Mouse (Mus musculus): ENCODE measurements around the gene Lmod2. TPM values are rescaled to one million over a fixed set of nuclear protein-coding genes. Genes with fewer than 3 reads are reported as not detected.

Gene Lmod2
- polyA plus RNA-seq, 1 experiment from 2014 or later, result 19.9 TPM

- WGBS, result 79% methylated on average over 7 of the region's 7 CpGs
- H3K4me1 ChIP-seq, result peaks cover 3% of the 10 kb centered on the region; the same call in 1 of the 2 replicates
- no peak overlapping the region for H3K4me3 ChIP-seq
- peaks cover 4% of the 10 kb centered on the region for H3K36me3 ChIP-seq
- no peaks in the 10 kb centered on the region for H3K27me3 ChIP-seq (ENCODE audit: insufficient read depth, poor library complexity, severe bottlenecking)
- no peak overlapping the region for H3K27ac ChIP-seq
- no peak for DNase-seq (ENCODE audit: low spot score)
- no peaks in the 10 kb centered on the region for H3K9me3 ChIP-seq
Observed at GRCm38 (mm10) chr6:24651538-24651937, 54.0 kb downstream of the Lmod2 start.

Other genes with a start within 250 kb of the Lmod2 start
- 0.30 and 0.38 TPM in 2 replicates for gene Iqub, start 82.7 kb upstream of the Lmod2 start, polyA plus RNA-seq (2016; fragmentation: Nextera tagmentation; extraction: Ambion mirVana)
- 471 and 587 TPM in 2 replicates for gene Ndufa5, start 69.7 kb upstream of the Lmod2 start, polyA plus RNA-seq (2016; fragmentation: Nextera tagmentation; extraction: Ambion mirVana)
- not detected in 2 replicates for gene Asb15, start 69.6 kb upstream of the Lmod2 start, polyA plus RNA-seq (2016; fragmentation: Nextera tagmentation; extraction: Ambion mirVana)
- gene Wasl, start 67.2 kb downstream of the Lmod2 start, polyA plus RNA-seq (2016; fragmentation: Nextera tagmentation; extraction: Ambion mirVana), result 56.5 and 61.6 TPM in 2 replicates
- gene Hyal6, start 135.5 kb downstream of the Lmod2 start, polyA plus RNA-seq (2016; fragmentation: Nextera tagmentation; extraction: Ambion mirVana), result not detected in 2 replicates
- gene Hyal4, start 150.6 kb downstream of the Lmod2 start, polyA plus RNA-seq (2016; fragmentation: Nextera tagmentation; extraction: Ambion mirVana), result not detected in 2 replicates
- not detected in 2 replicates for gene Spam1, start 193.4 kb downstream of the Lmod2 start, polyA plus RNA-seq (2016; fragmentation: Nextera tagmentation; extraction: Ambion mirVana)